Mouse (Mus musculus) cerebellum, adult 11 months (tissue): ENCODE data around the gene Gm26938.

ENCODE experiments used
- DNase-seq: peaks from one replicate; pipeline ENCODE4 v3.0.0; 2022

The Gm26938 gene

GRCm38 (mm10) chr5:139793338-139794089 lies 32.7 kb downstream of the Gm26938 start:
- DNase-seq, result no peak

GRCm38 (mm10) chr5:139792966-139793337 lies 33.3 kb downstream of the Gm26938 start:
- DNase-seq, result no peak

DNA sequence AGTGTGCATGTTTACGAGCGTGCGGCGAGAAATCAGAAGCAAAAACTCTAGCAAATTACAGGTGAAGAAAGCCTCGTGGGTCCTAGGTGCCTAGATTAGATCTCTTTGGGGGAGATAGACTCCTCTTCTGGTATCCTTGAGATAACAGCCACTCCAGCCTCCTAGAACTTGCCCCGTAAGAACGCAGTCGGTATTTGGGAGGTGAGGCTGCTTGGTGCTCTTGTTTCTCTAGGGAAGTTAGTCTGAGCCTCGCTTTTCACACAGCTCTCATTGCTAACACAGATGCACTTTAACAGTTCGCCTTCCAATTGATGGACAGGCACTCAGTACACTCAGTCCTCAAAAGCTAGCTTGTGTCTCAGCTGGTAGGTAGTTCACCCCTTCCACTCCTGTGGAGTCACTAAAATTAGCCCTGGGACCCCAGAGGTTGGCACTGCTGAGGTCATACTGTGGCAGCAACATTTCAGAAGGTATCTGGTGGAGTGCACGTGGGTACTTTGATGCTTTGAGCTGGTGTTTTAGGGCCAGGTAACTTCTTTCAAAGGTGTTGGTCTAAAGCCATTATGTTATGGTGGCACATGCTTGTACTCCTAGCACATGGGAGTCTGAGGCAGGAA lies 33.9 kb downstream of the Gm26938 start:
- DNase-seq, result no peak

- DNase-seq, result peak; percentile 79
Observed at GRCm38 (mm10) chr5:139791227-139792158, 34.7 kb downstream of the Gm26938 start, which contains the start of gene Mafk. TSS of gene Mafk (plus strand) at chr5:139791513.

DNA sequence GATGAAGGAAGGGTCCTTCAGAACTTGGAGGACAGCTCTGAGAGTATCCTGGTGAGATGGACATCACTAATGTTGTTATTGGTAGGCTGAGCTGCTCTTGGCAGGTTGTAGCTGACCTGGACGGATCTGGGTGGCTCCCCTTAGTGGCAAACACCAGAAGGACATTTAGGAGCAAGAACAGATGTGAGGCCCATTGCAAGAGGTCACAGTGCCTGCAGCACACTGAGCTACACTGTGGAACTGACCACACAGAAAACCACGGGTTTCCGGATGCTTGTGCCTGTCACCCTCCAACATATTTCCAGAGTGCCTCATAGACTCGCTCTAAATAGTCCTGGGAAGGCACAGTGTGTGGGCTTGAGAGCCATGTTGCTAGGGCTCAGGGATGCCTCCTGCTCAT lies 36.7 kb downstream of the Gm26938 start:
- DNase-seq, result no peak

GRCm38 (mm10) chr5:139781406-139781805 lies 44.8 kb downstream of the Gm26938 start:
- no peak for DNase-seq

GRCm38 (mm10) chr5:139776966-139777365 lies 49.2 kb downstream of the Gm26938 start:
- no peak for DNase-seq

DNA sequence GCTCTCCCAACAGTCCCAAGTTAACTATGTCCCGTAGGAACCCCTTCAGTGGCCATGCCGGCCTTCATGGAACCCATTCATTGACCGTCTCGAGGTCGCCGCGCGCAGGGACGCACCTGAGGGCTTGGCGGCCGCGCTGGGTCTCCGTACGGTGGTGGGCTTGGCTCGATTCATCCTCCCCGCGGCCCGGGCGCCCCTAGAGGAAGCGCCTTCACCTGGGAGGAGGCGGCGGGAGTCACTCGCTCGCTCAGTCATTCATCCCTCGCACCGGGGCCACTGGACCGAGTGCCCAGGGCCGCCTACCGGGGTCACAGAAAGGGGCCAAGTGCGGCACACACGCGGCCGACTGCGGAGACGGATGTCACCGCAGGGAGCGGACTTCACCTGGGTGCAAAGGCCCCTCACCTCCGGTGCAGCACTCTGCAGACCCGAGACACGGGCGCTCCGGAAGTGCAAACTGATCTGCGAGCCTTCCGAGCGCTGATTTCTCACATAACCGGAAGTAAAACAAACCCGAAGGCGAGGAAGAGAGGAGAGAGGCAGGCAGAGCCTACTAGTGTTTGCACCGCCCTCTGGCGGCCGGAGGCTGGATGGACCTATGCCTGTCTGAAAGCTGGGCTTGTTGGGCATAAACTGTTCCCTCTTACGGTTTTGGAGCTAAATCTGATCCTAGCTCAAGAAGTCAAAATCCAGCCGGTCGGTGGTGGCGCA lies 50.8 kb downstream of the Gm26938 start, which contains the start of gene Ints1:
Ints1 (minus strand) TSS at position 459 of the 711 bp plus-strand sequence.
- DNase-seq, result peak; percentile 93

DNA sequence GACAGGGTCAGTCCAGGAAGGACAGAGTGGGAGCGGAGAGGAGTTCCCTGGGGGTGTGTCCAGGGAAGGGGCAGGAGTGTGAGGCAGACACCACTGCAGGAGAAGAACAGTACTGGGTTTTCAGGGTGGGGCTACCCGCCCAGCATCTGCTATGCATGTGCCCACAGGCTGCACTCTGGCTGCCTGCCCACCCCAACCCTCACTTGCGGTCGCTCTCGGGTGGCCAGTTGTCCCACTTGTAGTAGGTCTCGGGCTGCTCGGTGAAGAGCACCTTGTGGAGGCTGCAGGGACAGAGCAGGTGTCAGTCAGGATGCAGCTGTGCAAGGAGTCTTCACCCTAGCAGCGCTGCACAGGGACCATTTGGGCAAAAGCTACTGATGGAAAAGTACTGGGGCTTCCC lies 58.0 kb downstream of the Gm26938 start:
- DNase-seq, result no peak

- DNase-seq, result no peak
Observed at GRCm38 (mm10) chr5:139764296-139764695, 61.9 kb downstream of the Gm26938 start.

DNA sequence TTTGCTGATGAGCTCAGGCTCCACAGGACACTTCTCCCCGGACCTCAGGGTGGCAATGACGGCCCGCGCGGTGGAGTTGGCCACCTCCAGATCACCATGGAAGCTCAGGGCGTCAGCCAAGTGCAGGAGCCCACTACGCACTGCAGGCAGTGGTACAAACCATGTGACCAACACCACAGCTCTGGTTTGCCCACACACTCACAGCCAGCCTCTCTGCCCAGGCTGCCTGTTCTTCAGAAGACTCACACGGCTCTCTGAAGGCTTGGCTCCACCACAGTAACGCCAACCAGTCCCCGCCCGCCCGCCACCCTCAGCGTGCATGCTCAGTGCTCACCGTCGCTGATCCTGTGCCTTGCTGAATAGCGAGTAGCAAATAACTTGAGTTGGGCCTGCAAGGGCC lies 68.1 kb downstream of the Gm26938 start:
- DNase-seq, result no peak
